Mouse (Mus musculus): ENCODE measurements around the gene Rfx5.
"Not testable (repeated sequence)": the region's sequence is repeated elsewhere in the genome, so short reads cannot be mapped to it uniquely, and the experiment has no call there.

The Rfx5 gene

DNA sequence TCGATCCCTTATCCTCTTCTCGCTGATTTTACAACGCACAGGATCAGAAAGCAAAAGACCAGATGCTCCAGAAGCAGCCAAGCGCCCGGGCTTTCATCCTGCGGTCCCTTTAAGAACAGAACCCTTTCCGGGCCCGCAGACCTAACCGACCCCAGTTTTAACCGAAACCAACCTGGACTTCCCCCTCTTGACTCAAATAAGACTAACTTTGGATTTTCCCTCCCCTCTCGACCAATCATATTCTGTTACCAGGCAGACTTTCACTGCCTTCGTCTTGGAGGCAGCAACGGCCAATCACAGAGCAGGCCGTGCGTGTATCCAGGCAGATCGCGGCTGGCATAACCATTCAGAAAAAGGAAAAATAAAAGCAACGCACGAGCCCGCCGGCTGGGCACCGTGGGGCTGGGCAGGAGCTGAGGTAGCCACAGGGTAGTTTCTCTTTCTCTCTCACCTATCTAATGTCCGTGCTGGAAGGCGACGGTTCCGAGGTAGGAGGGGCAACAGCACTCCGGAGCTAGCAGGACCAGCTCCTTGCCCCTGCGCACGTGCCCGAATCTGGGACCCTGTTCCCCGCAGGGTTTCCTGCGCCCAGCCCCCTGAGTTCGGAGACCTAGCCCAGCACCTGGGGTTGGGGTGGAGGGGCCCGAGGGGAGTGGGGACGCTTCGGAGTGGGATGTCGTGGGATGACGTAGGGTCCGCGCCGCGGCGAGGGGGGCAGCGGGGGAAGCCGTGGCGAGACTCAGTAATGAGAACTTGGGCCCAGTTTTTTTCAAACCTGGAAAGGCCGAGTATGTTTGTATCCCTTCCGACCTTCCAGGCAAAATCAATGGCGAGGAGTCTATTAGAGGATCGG lies at the start of gene Rfx5:
Rfx5 (plus strand) TSS at position 312 of the 853 bp plus-strand sequence.
- in situ Hi-C loops (cut with MboI; ENCODE audit: low sequenced_read_pairs): no loop called here

DNA sequence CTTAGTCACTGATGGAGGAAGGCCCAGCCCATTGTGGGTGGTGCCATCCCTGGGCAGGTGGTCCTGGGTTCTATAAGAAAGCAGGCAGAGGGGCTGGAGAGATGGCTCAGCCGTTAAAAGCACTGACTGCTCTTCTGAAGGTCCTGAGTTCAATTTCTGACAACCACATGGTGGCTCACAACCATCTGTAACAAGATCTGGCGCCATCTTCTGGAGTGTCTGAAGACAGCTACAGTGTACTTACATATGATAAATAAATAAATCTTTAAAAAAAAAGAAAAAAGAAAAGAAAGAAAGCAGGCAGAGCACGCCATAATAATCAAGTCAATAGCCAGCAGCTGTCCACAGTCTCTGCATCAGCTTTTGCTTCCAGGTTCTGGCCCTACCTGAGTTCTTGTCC lies 49.1 kb upstream of the Rfx5 start:
- in situ Hi-C loops (cut with MboI; ENCODE audit: low sequenced_read_pairs): not testable (repeated sequence)

DNA sequence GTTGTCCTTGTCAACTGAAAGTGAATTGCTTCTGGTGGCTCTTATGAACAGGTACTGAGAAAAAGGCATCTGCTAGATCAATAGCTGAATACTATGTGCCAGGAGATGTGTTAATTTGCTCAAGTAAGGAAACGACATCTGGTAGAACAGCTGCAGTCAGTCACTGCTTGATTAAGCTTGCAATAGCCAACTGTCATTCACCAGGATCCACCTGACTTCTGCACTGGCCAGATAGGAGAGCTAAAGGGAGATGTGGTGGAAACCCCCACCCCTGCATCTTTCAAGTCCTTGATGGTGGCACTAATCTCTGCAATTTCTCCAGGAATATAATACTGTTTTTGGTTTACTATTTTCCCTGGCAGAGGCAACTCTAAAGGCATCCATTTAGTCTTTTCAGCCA lies 47.4 kb upstream of the Rfx5 start:
- in situ Hi-C loops (cut with MboI; ENCODE audit: low sequenced_read_pairs): no loop called here

DNA sequence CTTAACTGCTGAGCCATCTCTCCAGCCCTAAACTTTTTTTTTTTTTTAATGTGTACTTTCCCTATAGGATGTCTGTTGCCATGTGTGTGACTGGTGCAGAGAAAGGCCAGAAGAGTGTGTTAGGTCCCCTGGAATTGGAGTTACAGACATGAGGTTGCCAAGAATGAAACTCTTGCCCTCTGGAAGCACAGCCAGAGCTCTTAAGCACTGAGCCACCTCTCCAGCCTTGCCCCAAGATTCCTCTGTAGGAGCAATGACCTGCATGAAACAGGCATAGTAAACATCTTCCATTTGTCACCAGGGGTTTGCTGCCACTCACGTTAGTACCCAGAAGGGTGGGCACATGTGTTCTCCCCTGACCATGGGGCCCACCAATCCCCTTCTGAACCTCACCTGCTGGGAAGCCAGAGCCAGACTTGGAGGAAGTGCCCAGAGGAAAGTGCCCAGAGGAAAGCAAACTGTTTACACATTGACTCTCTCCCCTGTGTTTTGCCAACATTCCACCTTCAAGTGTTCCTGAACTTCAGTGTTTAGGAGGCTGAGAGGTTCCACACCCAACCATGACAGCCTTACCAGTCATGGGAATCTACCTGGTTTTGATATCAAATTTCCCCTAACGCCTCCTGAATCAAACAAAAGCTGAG lies 42.7 kb upstream of the Rfx5 start:
- in situ Hi-C loops (cut with MboI; ENCODE audit: low sequenced_read_pairs): no loop called here

DNA sequence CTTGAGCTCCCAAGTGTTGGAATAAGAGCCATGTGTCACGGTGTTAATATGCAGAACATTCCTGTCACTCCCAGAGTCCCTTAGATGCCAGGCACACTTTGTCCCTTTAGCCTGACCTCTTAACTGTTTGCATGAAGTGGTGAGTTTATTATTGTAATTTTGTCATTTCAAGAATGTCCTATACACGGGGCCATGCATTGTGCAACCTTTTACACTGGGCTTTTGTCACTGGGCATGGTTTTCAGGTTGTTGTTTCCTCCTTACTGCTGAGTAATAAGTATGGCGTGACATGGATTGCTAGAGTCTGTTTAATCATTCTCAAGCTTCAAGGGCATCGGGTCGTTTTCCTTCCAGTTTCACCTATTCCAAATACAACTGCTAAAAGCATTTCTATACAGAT lies 40.1 kb upstream of the Rfx5 start:
- in situ Hi-C loops (cut with MboI; ENCODE audit: low sequenced_read_pairs): no loop called here

DNA sequence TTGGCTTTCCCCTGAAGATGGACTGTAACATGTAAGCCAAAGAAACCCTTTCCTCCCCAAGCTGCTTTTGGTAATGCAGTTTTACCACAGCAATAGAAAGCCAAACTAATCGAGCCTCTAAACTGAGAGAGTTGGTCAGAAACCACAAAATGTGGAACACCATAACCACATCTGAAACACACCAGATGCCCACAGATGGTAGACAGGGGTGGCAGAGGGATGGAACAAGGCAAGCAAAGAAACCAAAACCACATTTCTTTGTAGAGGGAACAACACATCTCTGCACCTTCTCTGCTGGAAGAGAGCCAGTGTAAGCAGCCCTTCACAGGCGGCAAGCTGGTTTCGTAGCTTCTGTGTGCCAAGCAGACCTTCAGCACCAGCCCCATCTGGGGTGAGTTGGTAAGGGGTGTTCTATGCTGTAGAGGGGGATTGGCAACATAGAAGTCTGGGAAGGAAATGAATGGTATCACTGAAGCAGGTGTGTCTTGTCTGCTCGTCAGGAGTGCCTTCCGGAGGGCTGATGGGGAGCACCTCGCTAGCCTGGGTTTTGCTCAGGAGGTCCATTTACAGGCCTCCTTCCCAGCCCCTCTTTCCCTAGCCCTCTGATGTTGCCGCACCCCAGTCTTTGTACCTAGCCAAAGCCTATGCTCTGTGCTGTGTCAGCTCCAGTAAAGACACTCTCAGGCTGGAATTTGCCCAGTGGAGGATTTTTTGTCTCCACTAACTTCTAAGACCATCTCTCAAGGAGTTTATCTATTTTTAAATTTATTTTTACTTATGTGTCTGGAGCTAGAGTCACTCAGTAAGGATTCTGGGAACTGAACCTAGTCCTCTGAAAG lies 37.8 kb upstream of the Rfx5 start:
- in situ Hi-C loops (cut with MboI; ENCODE audit: low sequenced_read_pairs): no loop called here

DNA sequence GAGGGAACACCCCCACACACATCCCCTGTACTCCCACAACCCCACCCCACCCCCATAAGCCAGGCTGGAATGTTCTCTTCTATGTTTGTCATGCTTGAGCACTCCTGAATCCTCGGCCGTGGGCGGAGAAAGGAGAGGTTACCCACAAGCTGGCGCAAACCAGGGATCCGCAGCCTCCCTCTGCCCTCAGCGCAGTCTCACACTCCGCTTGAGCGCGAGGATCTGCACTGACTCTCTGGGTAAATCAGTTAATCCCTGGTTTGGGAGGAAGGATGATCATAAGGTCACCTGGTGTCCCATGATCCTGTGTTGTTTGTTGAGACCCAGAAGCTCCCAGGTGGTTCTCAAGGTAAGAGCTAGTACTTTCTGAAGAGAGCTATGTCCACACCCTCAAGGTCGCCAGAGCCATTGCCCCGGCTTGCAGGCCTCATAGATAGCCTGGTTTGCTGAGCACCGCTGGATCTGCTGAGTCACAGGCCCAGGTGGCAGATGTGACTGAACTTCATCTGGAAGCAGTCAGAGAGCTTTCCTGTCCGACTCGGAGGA lies 36.0 kb upstream of the Rfx5 start:
- in situ Hi-C loops (cut with MboI; ENCODE audit: low sequenced_read_pairs): no loop called here

DNA sequence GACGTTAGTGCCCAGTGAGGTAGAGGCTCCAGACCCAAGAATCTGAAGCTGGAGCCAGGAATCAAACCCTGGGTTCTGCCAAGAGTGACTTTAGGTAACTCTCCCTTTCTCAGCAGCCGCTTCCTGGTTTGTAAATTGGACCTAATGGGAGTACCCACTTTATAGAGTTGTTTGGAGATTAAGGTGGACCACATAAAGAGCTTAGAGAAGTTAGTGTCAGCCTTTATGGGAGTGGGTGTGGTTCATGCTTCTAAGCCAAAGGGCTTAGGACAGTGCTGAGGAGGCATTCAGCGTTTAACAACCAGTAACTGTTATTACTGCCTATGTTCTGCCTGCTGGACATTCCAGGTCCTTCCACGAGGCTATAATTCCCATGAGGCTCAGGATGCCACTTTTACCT lies 35.0 kb upstream of the Rfx5 start:
- in situ Hi-C loops (cut with MboI; ENCODE audit: low sequenced_read_pairs): no loop called here

DNA sequence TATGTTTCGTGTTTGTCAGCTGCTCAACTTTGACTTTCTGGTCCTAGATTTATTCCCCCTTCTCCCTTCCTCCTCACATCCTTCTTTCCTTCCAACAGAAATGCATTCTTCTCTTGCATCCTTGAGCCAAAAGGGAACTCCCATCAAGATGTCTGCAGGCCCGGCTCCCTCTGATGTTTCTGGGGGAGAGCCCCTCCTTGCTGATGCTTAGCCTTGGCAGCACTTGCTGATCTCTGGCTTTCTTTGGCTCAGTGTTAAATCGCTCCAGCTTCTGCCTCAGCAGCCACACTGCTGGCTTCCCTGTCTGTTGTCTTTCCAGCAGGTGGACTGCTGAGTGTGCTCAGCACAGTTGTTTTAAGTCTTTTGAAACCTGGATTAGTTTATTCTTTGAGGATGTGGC lies 32.8 kb upstream of the Rfx5 start:
- in situ Hi-C loops (cut with MboI; ENCODE audit: low sequenced_read_pairs): no loop called here

DNA sequence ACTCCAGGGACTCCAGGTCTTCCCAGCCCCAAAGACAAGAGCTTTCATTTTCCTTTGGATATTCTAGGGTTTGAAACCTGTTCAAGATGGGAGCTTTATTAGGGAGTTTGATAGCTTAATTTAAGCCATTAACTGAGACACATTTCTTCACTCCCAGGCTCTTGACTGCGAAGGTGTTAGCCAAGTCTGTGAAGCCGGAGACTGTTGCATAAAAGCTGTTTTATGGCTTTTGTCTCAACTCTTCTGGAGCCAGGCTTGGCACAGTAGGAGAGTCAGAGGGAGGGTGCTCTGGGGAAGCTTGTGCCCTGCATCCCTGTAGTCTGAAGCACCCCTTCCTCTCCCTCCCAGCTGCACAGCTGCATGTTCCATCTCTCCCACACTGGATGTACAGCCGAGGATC lies 31.5 kb upstream of the Rfx5 start:
- in situ Hi-C loops (cut with MboI; ENCODE audit: low sequenced_read_pairs): no loop called here

DNA sequence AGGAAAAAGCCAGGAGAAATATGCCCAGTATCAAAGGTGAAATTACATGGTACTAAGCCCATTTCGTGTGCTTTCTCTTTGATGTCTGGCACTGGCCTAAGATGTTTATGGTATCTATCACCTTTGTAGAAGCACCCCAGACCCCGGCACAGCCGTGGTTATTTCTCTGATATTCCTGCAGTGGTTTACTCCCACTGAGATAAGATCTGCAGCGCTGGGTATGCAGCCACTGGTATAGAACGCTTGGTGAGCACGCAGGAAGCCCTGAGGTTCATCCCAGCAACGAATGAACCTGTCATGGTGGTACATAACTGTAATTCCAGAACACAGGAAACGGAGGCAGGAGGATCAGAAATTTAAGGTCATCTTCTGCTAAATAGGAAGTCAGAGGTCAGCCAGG lies 29.2 kb upstream of the Rfx5 start:
- in situ Hi-C loops (cut with MboI; ENCODE audit: low sequenced_read_pairs): no loop called here

DNA sequence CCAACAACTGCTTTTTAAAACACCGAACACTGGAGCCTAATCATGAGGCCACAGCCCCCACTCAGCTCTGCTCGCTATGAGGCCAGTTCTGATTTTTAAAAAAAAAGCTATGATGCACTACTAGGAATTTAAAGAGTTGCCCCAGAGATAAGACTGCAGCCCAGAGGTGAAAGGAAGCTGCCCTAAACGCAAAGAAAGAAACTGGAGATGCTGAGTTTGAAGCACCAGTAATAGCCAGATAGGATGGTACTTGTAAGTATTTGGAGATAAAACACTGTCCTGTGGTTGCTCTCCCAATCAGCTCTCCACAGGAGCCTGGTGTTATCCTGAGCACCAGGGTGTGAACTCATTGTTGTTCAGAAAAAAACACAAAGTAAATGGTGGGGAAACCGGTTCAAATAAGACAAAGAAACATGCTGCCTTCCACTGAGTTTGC lies 27.6 kb upstream of the Rfx5 start:
- in situ Hi-C loops (cut with MboI; ENCODE audit: low sequenced_read_pairs): not testable (repeated sequence)

DNA sequence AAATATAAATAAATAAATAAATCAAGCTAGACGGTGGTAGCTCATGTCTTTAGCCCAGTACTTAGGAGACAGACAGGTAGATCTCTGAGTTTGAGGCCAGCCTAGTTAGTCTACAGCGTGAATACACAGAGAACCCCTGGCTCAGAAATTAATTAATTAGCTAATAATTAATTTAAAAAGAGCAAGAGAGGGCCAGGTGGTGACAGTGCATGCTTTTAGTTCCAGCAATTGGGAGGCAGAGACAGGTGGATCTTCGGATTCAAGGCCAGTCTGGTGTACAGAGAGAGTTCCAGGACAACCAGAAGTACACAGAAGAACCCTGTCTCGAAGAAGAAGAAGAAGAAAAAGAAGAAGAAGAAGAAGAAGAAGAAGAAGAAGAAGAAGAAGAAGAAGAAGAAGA lies 24.9 kb upstream of the Rfx5 start:
- in situ Hi-C loops (cut with MboI; ENCODE audit: low sequenced_read_pairs): not testable (repeated sequence)

DNA sequence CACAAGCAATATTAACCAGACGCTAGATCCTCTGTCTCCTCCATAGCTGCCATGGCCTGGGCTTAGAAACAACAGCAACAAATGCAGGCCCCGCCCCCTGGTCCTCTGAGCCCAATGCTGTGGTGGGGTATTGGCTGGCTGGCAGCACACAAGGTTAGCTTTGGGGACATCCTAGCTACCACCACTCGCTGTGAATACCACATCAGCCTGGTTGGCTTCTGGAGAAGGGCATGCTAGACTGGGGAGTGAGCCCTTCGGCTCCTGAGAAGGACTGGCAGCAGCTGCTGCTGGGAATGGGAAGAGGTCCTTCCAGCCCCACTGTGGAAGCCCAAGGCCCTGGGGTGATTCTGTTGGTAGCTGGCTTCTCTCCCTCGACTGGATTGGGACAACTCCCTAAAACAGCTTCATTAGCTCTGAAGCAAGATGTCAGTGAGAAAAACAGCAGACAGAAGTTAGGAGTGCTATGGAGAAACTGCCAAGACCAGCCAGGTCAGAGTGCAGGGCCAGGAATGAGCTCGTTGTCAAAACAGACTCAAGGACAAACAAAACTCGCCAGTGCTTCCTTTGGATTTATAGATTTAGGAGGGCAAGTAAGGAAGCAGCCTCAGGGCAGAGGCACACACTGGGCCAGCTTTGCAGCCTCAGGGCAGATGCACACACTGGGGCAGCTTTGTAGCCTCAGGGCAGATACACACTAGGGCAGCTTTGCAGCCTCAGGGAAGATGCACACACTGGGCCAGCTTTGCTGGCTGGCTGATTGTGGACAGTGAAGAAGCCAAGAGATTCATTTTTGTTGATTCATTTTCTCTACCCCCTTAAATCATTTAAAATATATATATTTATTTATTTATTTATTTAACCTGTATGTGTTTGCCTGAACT lies 23.2 kb upstream of the Rfx5 start:
- in situ Hi-C loops (cut with MboI; ENCODE audit: low sequenced_read_pairs): not testable (repeated sequence)

DNA sequence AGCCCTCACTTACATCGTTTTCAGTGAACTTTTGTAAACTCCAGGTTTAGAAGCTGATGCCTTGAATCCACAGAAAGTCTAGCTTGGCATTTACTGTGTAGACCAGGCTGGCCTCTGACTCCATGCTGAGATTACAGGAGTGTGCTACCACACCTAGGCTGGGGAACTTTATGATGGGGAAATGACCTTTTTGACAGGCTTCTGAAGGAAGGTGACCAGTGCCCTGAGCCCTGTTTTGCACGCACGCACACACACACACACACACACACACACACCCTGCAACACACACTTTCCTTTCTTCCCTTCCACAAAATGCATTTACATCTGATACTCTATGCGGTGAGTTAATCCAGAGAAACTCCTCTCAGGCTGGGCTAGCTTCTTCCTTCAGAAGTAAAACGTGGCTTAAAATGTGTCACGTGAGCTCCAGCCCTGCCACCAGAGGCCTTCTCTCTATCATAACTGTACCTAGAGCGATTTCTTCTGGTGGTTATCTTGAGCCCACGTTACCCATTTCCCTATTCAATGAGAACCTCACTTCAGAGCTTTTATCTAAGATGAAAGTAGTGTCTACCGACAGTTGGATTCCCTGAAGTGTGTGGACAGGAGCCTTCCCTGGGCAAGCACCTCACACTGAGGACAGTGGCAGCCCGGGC lies 22.3 kb upstream of the Rfx5 start:
- in situ Hi-C loops (cut with MboI; ENCODE audit: low sequenced_read_pairs): not testable (repeated sequence)

DNA sequence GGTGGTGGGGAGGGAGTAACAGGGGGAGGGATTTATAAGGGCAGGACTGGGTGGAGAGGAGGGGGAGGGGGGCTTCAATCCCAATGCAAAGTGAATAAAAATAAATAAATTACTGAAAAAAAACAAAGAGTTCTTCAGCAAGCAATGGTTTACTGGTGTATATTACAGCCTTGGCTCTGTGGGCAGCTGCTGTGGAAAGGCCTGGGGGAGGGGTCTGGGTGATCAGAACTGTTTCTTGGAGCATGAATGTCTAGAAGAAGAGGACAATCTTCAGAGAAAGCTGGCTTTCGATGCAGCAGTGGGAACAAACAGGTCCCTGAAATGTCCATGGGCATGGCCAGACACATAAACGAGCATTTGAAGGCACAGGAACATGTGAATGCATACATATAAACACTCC lies 21.6 kb upstream of the Rfx5 start:
- in situ Hi-C loops (cut with MboI; ENCODE audit: low sequenced_read_pairs): not testable (repeated sequence)

DNA sequence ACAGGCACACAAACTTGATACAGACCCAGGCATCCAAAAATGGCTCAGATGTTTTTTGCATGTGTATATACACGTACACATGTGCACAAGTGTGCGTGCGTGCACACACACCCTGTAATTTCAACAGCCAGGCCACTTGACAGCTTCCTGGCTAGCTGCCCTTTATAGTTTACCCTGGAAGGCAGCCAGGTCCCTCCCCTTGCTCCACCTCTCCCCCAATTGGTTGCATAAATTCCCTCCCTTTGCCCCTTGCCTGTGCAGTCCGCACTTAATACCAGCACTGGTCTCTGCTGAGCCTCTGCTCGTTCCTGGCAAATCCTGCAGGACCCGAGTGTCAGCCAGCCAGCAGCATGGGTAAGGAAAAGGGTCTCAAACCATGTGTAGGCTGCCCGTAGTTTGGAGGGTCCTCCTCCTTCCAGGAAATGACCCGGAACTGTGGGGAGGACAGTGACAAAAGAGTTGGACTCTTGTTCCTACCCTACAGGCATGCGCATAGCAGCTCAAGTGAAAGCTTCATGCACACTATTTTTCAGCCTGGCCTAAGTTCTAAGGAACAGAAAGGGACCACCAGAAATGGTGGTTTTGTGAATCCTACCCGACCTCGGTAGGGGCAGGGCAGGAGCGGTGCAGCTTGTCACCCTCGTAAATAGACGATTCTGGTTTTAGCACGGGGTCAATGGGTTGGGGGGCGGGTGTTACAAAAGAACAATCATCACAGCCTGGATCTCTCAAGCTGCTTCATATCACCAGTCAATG lies 20.9 kb upstream of the Rfx5 start, which contains the start of gene Selenbp1:
Selenbp1 (plus strand) TSS at position 248 of the 756 bp plus-strand sequence.
- in situ Hi-C loops (cut with MboI; ENCODE audit: low sequenced_read_pairs): no loop called here

DNA sequence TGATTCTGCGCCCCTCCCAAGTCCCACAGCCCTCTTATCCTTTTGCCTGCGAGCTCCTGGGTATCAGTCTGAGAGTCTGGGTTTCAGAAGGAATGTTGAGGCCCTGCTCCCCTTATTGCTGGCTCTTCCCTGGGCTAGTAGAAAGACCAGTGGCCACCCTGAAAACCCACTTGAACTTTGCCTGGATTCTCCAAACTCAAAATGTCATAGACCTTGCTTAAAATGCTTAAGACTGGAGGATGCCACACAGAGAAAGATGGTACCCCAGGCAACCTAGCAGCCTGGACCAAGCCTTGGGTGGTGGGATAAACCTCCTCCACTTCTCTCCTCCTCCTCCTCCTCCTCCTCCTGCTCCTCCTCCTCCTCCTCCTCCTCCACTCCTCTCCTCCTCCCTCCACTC lies 20.3 kb upstream of the Rfx5 start:
- in situ Hi-C loops (cut with MboI; ENCODE audit: low sequenced_read_pairs): not testable (repeated sequence)

DNA sequence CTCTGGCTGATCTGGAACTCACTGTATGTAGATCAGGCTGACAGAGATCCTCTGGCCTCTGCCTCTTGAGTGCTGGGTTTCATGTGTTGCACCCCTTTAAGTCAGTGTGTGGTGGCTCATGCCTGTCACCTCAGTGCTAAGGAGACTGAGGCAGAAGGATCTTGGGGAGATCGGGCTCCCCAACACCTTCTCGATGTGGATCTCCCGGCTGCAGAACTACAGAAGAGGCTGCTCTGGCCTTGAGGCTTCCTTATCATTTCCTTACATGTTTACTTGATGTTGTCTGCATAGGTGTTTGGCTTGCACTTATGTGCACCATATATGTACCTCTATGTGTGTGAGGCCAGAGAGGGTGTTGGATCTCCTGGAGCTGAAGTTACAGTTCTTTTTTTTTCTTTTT lies 19.3 kb upstream of the Rfx5 start:
- in situ Hi-C loops (cut with MboI; ENCODE audit: low sequenced_read_pairs): not testable (repeated sequence)
